Mouse (Mus musculus) neural tube, embryonic 13.5 days (tissue): ENCODE measurements at regions not wholly inside any gene's neighbourhood (a gene's known extent, or its start where the extent isn't known, plus 50 kb on each side); places are given as distances from the start of the nearest gene placed in this dataset.

ENCODE experiments used
- ATAC-seq: fragments of 200-750 bp; cut with Nextera tagmentation; 2 replicates; pipeline ENCODE4 v1.8.0; 2017; ENCODE audit warnings: low read depth, mild to moderate bottlenecking, moderate TSS enrichment, moderate library complexity
- H3K27ac ChIP-seq: fragments of 300-500 bp; sonication (generic); replicated peaks from 2 replicates; pipeline ENCODE4 v1.5.1; 2015; ENCODE audit warnings: moderate library complexity, mild to moderate bottlenecking, inconsistent platforms
- H3K27me3 ChIP-seq: fragments of 300-500 bp; sonication (generic); 2 replicates; pipeline ENCODE4 v1.6.1; 2015; ENCODE audit warnings: mild to moderate bottlenecking, inconsistent platforms
- H3K36me3 ChIP-seq: fragments of 300-500 bp; sonication (generic); 2 replicates; pipeline ENCODE4 v1.6.1; 2015; ENCODE audit warnings: mild to moderate bottlenecking, inconsistent platforms
- H3K4me1 ChIP-seq: fragments of 300-500 bp; sonication (generic); replicated peaks from 2 replicates; pipeline ENCODE4 v1.6.1; 2015; ENCODE audit warnings: inconsistent platforms
- H3K4me2 ChIP-seq: fragments of 300-500 bp; sonication (generic); 2 replicates; pipeline ENCODE4 v1.6.1; 2015; ENCODE audit warnings: inconsistent platforms, mild to moderate bottlenecking, moderate library complexity
- H3K4me3 ChIP-seq: fragments of 300-500 bp; sonication (generic); 2 replicates; pipeline ENCODE4 v1.5.1; 2015; ENCODE audit warnings: mild to moderate bottlenecking, inconsistent platforms
- H3K9ac ChIP-seq: fragments of 300-500 bp; sonication (generic); 2 replicates; pipeline ENCODE4 v1.6.1; 2015; ENCODE audit warnings: moderate library complexity, mild to moderate bottlenecking, inconsistent platforms
- H3K9me3 ChIP-seq: fragments of 300-500 bp; sonication (generic); 2 replicates; pipeline ENCODE4 v1.6.1; 2016; ENCODE audit warnings: inconsistent platforms
- WGBS: fragments of 180-500 bp; shearing (Covaris S2); methylation state at CpG from one replicate; pipeline ENCODE4 v1.1.7; 2015; 5-methylcytosine and 5-hydroxymethylcytosine counted together

DNA sequence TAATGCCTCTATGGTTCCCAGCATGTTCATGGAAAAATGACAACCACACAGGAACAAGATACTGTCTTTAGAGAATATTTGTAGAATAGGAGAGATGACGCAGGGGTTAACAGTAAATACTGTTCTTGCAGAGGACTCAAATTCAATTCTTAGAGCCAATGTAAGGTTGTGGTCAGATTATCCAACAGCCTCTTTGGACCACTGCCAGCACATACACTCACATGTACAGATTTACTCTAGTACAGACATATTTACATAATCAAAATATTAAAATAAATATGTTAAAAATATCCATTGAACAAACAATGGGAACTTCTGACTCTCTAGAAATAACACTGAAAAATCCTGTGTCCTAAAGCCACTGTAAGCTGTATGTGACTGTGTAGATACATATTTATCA is 193.8 kb upstream of the Snx7 start:
- WGBS: 92% methylated on average over 1 of the region's 1 CpGs
- Histone ChIP-seq H3K4me1 (0 out of 2 replicates have a peak, but pooled peaks cover 4% of the 10 kb centered on the region), H3K27me3 (no peaks in the 10 kb centered on the region), H3K9ac (no peak overlapping the region), H3K4me3 (no peak overlapping the region), H3K27ac (no peak overlapping the region), H3K36me3 (no peaks in the 10 kb centered on the region), H3K9me3 (no peaks in the 10 kb centered on the region), H3K4me2 (no peak overlapping the region)
- ATAC-seq: no peak

DNA sequence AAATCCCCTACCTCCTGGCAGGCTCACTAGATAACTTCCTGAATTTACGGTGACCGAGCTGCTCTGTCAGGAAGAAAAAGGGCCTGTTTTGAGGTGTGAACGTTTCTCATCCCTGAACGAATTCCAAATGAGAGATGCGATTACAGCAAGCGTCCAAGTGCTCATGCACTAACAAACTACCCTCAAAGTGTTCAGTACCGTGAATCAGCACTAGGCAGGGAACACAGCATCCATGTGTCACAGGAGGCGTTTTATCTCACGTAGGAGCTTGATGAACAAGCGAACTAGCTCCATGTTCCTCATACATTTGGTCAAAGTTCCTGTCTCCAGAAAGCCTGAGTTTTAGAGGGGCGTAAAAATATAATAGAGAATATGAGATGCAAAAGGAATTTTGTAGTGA is 178.3 kb upstream of the Snx7 start:
- H3K27ac ChIP-seq: no peak overlapping the region
- no peaks in the 10 kb centered on the region for H3K27me3 ChIP-seq
- H3K4me1 ChIP-seq: peaks cover 17% of the 10 kb centered on the region
- no peaks in the 10 kb centered on the region for H3K36me3 ChIP-seq
- no peaks in the 10 kb centered on the region for H3K9me3 ChIP-seq
- 69% methylated on average over 11 of the region's 11 CpGs for WGBS
- no peak overlapping the region for H3K4me3 ChIP-seq
- no peak overlapping the region for H3K9ac ChIP-seq
- no peak overlapping the region for H3K4me2 ChIP-seq
- ATAC-seq: no peak; the same call in 1 of the 2 replicates

DNA sequence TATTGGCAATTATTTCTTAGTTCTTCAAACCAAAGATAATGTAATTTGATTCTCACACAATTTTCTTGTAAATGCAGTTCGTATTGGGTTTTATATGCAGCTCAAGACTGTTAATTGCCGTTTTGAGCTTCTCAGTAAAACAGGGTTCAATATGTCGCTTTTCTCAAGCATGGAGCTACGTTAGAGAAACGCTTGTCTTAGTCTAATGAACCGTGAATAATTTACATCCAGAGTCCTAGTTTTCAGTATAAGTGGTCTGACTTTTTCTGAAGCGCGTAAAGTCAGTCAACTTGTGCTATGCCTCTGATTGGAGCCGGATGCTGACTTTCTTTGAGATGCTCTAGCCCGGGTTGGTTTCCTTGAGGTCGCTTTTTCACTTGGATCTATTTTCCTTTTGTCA is 177.8 kb upstream of the Snx7 start:
- peaks cover 17% of the 10 kb centered on the region for H3K4me1 ChIP-seq
- H3K9me3 ChIP-seq: no peaks in the 10 kb centered on the region
- H3K4me2 ChIP-seq: no peak overlapping the region
- no peaks in the 10 kb centered on the region for H3K27me3 ChIP-seq
- H3K4me3 ChIP-seq: no peak overlapping the region
- no peak overlapping the region for H3K9ac ChIP-seq
- ATAC-seq: no peak; the same call in 1 of the 2 replicates
- H3K36me3 ChIP-seq: no peaks in the 10 kb centered on the region
- 45% methylated on average over 11 of the region's 11 CpGs for WGBS
- no peak overlapping the region for H3K27ac ChIP-seq

DNA sequence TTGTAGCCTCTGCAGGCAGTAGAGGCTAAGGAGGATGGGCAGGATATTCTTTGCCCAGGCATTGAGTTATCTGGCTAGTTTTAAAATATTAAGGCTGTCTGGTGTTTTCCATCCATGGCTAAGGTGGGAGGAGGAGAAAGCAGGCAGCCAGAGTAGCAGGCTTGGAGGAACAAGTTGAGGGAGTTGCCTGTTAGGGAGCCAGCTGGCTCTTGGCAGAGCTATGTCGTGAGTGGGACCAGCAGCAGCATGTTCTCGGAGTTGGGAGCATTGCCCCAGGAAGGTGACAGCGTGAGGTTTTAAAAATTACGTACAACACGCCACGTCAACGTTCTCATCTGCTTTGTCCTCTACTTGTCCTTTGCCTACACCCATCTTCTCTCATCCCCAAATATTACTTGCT is 167.8 kb upstream of the Snx7 start:
- no peak overlapping the region for H3K4me3 ChIP-seq
- H3K36me3 ChIP-seq: no peaks in the 10 kb centered on the region
- H3K9ac ChIP-seq: no peak overlapping the region
- H3K27ac ChIP-seq: no peak overlapping the region
- H3K9me3 ChIP-seq: no peaks in the 10 kb centered on the region
- ATAC-seq: no peak
- no peaks in the 10 kb centered on the region for H3K4me1 ChIP-seq
- 94% methylated on average over 7 of the region's 7 CpGs for WGBS
- H3K4me2 ChIP-seq: no peak overlapping the region
- H3K27me3 ChIP-seq: no peaks in the 10 kb centered on the region

DNA sequence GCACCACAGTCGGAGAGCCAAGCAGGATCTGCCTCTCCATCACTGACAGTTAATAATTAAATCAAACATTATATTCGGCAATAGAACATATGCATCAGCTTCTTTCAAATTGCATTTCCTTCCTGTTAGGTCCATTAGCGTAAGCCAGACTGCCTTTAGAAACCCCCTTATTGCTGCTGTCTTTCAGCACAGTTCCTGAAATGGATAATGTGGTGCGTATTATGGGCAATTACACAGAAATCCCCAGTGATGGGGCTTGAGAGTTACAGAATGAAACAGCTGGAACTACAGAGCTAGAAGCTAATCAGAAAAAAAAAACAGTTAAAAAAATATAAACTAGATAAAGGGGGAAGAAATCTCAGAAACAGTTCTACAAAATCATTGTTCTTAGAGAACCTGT is 126.7 kb upstream of the Snx7 start:
- Histone ChIP-seq H3K4me2 (no peak overlapping the region), H3K9ac (no peak overlapping the region), H3K36me3 (no peaks in the 10 kb centered on the region), H3K4me1 (peaks cover 6% of the 10 kb centered on the region; the same call in 1 of the 2 replicates), H3K4me3 (no peak overlapping the region), H3K9me3 (no peaks in the 10 kb centered on the region), H3K27me3 (no peaks in the 10 kb centered on the region), H3K27ac (0 out of 2 replicates have a peak overlapping the region, but pooled peaks have one; percentile 13)
- WGBS: 44% methylated on average over 4 of the region's 4 CpGs
- peak; percentile 67 for ATAC-seq

DNA sequence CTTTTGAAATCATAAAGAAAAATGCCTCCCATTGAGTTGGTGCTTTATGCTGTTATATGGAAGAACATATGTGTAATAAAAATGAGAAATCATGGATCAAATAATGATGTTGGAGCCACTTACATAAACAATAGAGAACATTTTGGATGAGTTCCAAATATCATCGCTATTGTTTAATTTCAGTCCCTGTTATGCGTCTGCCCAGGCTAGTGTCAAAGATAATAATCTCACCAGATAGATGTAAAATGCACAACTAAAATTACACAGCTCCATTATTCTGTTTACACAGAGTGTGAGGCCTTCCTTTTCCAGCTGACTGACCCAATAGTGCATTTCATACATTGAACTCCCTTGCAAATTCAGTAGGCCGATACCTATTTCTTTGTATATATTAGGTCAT is 125.4 kb upstream of the Snx7 start:
- Histone ChIP-seq H3K27me3 (no peaks in the 10 kb centered on the region), H3K4me2 (no peak overlapping the region), H3K36me3 (no peaks in the 10 kb centered on the region), H3K27ac (peak overlapping the region; percentile 23; the same call in 1 of the 2 replicates), H3K4me1 (peaks cover 6% of the 10 kb centered on the region; the same call in 1 of the 2 replicates), H3K9me3 (no peaks in the 10 kb centered on the region), H3K4me3 (no peak overlapping the region), H3K9ac (no peak overlapping the region)
- no peak for ATAC-seq
- 64% methylated on average over 3 of the region's 3 CpGs for WGBS

DNA sequence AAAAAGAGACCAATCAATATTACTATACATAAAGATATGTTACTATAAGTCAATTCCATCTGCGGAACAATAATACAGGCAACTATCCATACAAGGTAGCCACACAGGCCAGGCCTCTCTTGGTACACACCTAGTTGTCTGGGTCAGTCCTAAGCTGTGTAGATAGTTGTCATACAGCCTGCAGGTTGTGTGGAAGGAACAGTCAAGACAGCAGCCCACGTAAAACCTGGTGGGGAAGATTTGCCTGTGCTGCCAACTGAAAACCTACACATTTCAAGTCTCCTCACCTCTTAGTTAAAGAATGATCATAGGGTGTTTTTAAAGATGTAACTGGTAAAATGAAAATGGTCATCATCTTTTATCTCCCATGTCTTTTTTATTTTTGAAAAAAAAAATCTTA is 121.8 kb upstream of the Snx7 start:
- Histone ChIP-seq H3K36me3 (no peaks in the 10 kb centered on the region), H3K4me2 (no peak overlapping the region), H3K9ac (no peak overlapping the region), H3K9me3 (no peaks in the 10 kb centered on the region), H3K27me3 (no peaks in the 10 kb centered on the region), H3K27ac (no peak overlapping the region), H3K4me3 (no peak overlapping the region), H3K4me1 (peaks cover 6% of the 10 kb centered on the region; the same call in 1 of the 2 replicates)
- no peak for ATAC-seq
- 85% methylated on average over 2 of the region's 2 CpGs for WGBS

DNA sequence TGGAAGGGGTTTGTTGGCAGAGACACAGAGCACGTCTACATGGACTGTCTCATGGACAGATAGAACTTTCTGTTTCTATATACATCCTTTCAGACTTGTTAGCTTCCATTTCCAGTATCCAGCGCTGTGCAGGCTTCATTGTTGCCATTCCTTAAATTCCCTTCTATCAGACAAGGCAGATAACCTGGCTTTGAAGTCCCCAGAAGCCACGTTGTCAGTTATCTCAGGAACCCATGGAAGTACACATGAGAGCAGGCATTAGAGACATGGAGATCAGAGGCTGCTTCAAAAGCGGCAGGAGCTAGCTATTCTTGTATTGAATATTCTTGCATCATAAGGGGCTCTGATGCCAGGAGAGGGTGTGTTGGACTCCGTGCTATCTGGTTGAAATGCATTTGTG is 119.7 kb upstream of the Snx7 start:
- WGBS: 81% methylated on average over 5 of the region's 5 CpGs
- Histone ChIP-seq H3K4me2 (no peak overlapping the region), H3K4me3 (no peak overlapping the region), H3K27me3 (no peaks in the 10 kb centered on the region), H3K9me3 (no peaks in the 10 kb centered on the region), H3K4me1 (no peaks in the 10 kb centered on the region; the same call in 1 of the 2 replicates), H3K9ac (no peak overlapping the region), H3K27ac (no peak overlapping the region), H3K36me3 (no peaks in the 10 kb centered on the region)
- no peak for ATAC-seq

DNA sequence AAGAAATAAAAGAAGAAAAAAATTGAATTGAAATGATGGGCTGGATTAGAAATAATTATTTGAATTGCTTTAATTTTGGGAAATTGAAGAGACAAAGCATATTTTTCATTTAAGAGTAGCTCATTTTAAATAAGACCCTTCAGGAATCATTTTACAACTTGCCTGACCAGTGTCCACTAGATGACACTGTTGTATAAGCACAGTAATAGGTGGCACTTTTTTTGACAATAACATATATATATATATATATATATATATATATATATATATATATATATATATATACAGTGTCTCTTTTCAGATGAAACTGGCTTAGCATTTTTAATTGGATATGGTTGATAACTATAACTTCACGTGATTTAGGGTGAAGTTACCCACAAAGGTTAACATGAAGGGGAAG is 106.9 kb upstream of the Snx7 start:
- H3K36me3 ChIP-seq: no peaks in the 10 kb centered on the region
- no peak for ATAC-seq
- no peaks in the 10 kb centered on the region for H3K4me1 ChIP-seq
- no peak overlapping the region for H3K4me2 ChIP-seq
- H3K9ac ChIP-seq: no peak overlapping the region
- 60% methylated on average over 1 of the region's 1 CpGs for whole genome bisulfite sequencing
- no peak overlapping the region for H3K27ac ChIP-seq
- H3K27me3 ChIP-seq: no peaks in the 10 kb centered on the region
- no peaks in the 10 kb centered on the region for H3K9me3 ChIP-seq
- H3K4me3 ChIP-seq: no peak overlapping the region

DNA sequence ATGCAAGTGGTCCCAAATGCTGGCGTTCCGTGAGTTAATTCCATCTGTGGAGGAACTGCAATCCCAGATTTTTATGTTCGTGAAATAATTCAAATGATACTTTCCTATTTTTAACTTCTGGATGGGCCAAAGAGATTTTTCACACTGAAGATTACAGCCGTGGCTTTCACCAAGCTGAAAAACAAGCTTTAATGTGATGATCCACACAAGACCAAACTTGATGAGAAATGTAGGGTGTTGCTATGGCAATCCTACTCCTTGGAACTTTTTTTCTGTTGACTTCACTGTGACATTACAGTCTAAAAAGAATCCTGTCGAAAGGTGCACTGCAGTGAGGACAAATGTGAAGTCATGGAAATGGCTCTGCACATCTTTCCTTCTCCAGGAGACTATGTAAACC is 100.1 kb upstream of the Snx7 start:
- no peak for ATAC-seq
- no peaks in the 10 kb centered on the region for H3K9me3 ChIP-seq
- 84% methylated on average over 5 of the region's 5 CpGs for WGBS
- H3K36me3 ChIP-seq: no peaks in the 10 kb centered on the region
- H3K4me2 ChIP-seq: no peak overlapping the region
- no peaks in the 10 kb centered on the region; the same call in 1 of the 2 replicates for H3K4me1 ChIP-seq
- no peak overlapping the region for H3K9ac ChIP-seq
- H3K27ac ChIP-seq: no peak overlapping the region
- no peaks in the 10 kb centered on the region for H3K27me3 ChIP-seq
- no peak overlapping the region for H3K4me3 ChIP-seq

DNA sequence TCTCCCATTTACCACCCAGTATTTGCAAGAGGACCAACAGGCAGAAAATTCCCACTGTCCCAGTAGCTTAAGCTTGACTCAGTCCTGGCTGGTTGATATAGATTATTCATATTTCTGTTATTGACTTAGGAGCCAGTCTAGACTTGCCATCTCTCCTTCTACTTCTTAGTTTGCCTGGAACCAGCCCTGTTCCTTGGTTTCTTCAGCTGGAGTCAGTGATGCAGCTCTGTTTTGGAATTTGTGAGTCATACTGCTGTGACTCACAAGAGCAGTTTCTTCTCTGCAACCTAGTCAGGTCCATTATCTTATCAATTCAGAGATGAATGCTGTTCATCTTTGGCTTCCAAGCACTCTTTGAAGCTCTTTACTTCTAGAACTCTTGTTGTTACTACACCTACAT is 69.7 kb upstream of the Snx7 start:
- no peaks in the 10 kb centered on the region for H3K36me3 ChIP-seq
- no peak overlapping the region for H3K27ac ChIP-seq
- ATAC-seq: no peak
- H3K9ac ChIP-seq: no peak overlapping the region
- H3K27me3 ChIP-seq: no peaks in the 10 kb centered on the region
- no peak overlapping the region for H3K4me3 ChIP-seq
- H3K9me3 ChIP-seq: no peaks in the 10 kb centered on the region
- H3K4me2 ChIP-seq: no peak overlapping the region
- H3K4me1 ChIP-seq: no peaks in the 10 kb centered on the region

DNA sequence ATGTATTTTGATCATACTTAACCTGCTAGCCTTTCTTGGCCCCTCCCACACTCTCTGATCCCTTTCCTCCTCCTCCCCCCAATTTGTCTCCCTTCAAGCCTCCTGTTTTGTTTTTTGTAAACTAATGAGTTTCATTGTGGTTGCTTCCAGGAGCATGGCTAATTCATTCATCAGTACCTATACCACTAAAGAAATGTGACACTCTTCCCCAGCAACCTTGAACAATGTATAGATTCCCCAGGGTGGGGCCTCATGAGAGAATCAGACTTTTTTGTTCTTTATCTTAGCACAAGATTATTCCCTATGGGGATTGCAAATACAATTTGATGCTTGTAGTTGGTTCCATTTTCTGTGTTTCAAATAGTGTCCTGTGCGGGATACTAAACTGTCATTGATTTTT is 58.8 kb upstream of the Snx7 start:
- no peak for ATAC-seq
- H3K9me3 ChIP-seq: no peaks in the 10 kb centered on the region
- no peak overlapping the region for H3K4me2 ChIP-seq

More for the DNA sequence above, 58.8 kb upstream of the Snx7 start:
- no peaks in the 10 kb centered on the region for H3K36me3 ChIP-seq
- no peak overlapping the region for H3K4me3 ChIP-seq
- WGBS: 71% methylated on average over 1 of the region's 1 CpGs
- no peaks in the 10 kb centered on the region for H3K4me1 ChIP-seq
- no peak overlapping the region for H3K9ac ChIP-seq
- H3K27ac ChIP-seq: no peak overlapping the region
- H3K27me3 ChIP-seq: no peaks in the 10 kb centered on the region
